Mouse (Mus musculus): Measurements from ENCODE around the gene Hist1h2ai. TPM values are rescaled to one million over a fixed set of nuclear protein-coding genes. Genes with fewer than 3 reads are reported as not detected.
"Not testable (repeated sequence)": the region's sequence is repeated elsewhere in the genome, so short reads cannot be mapped to it uniquely, and the experiment has no call there.

The Hist1h2ai gene
- polyA plus RNA-seq (2016; fragmentation: Nextera tagmentation; extraction: Ambion mirVana) = 30.5 and 32.2 TPM in 2 replicates

DNA sequence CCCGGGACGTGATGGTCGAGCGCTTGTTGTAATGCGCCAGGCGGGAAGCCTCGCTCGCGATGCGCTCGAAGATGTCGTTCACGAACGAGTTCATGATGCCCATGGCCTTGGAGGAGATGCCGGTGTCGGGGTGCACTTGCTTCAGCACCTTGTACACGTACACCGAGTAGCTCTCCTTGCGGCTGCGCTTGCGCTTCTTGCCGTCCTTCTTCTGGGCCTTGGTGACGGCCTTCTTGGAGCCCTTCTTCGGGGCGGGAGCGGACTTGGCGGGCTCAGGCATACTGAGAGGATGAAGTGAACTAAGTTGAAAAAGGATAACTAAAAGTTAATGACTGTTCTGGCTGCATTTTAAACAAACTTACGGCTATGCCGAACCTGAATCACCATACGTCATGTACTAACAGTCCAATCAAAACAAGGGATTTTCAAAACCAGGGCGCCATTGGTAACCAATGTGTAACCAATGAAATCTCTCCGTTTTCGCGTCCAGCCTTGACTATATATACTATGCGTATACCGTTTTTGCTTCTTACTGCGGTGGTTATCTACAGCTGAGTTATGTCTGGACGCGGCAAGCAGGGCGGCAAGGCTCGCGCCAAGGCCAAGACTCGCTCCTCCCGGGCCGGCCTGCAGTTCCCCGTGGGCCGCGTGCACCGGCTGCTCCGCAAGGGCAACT is at the start of gene Hist1h2ai, which contains the start of gene Hist1h2bl:
Gene Hist1h2ai (plus strand): TSS at position 559 of the 676 bp plus-strand sequence.
Gene Hist1h2bl (minus strand): TSS at position 280 of the 676 bp plus-strand sequence.
- not testable (repeated sequence) for H3K9me3 ChIP-seq; H3K36me3 ChIP-seq (replicated peaks); H3K27me3 ChIP-seq (replicated peaks; ENCODE audit: low read depth, poor library complexity, severe bottlenecking)
- H3K4me3 ChIP-seq = peak within 1 kb of the TSS; percentile 64
- peaks cover 35% of the 10 kb centered on the region for H3K4me1 ChIP-seq
- DNase-seq (ENCODE audit: low spot score) = peak; percentile 83
- WGBS = under 1% methylated on average over 41 of the region's 50 CpGs
- peak within 1 kb of the TSS; percentile 95 for H3K27ac ChIP-seq (replicated peaks)

DNA sequence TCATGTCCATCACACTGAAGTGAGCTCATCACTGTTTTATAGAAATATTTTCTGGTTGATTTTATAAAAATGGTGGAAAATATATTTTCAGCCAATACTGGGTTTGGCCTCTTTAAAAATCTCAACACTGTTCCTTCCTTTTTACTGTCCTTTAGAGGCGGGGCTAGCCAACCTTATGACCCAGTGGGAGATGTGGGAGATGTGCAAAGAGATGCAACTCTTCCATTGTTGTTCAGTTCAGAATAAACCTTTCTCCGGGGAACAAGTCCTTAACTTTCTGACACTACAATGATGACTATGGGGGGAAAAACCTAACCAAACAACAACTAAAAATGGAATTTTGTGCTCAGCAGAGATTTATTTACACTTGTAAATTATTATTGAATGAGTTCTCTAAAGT is 38.9 kb upstream of the Hist1h2ai start, which contains the start of gene Olfr1360:
Gene Olfr1360 (minus strand): TSS at position 101 of the 400 bp plus-strand sequence.
- no peak for DNase-seq (ENCODE audit: low spot score)
- H3K36me3 ChIP-seq (replicated peaks) = no peaks in the 10 kb centered on the region
- no peak within 1 kb of the TSS for H3K27ac ChIP-seq (replicated peaks)
- H3K4me3 ChIP-seq = no peak within 1 kb of the TSS
- 82% methylated on average over 2 of the region's 2 CpGs for WGBS
- H3K9me3 ChIP-seq = no peaks in the 10 kb centered on the region
- no peaks in the 10 kb centered on the region for H3K27me3 ChIP-seq (replicated peaks; ENCODE audit: low read depth, poor library complexity, severe bottlenecking)
- H3K4me1 ChIP-seq = no peaks in the 10 kb centered on the region

DNA sequence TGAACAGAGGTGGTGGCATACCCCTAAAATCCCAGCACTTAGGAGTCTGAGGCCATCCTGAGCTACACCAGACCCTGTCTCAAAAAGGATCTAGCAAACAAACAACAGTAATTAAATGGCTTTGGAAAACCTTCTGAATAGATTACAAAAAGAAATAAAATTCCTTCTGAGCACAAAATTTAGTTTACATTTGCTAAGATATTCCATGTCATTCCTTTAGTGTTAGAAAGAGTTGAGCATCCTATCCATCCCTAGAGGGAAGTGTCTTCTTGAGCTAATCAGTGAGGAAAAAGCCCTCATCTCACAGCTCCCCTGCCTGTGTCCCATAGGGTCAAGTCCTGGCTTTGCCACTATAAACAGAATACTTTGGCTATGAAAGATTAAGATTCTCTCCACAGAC is 18.4 kb upstream of the Hist1h2ai start, which contains the start of gene Olfr1359:
Gene Olfr1359 (plus strand): TSS at position 301 of the 400 bp plus-strand sequence.
- no peak within 1 kb of the TSS for H3K4me3 ChIP-seq
- no peak within 1 kb of the TSS for H3K27ac ChIP-seq (replicated peaks)
- no peaks in the 10 kb centered on the region for H3K4me1 ChIP-seq
- no peak for DNase-seq (ENCODE audit: low spot score)
- H3K36me3 ChIP-seq (replicated peaks) = no peaks in the 10 kb centered on the region
- H3K27me3 ChIP-seq (replicated peaks; ENCODE audit: low read depth, poor library complexity, severe bottlenecking) = no peaks in the 10 kb centered on the region
- H3K9me3 ChIP-seq = no peaks in the 10 kb centered on the region

DNA sequence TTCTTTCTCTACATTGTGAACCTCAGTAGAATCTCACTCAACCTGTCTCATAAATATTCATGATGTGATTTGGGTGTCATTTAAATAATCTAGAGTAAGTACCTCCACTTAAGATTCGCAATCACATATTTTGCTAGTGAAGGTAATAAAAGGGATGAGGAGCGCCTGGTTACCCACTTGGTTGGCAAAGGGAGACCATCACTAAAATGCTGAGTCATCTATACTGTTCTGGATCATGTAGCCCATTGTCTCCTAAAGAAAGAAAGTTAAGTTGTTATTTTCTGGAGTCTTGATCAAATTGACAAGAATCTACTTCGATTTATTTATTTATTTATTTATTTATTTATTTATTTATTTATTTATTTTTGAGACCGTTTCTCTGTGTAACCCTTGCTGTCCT is 9.6 kb upstream of the Hist1h2ai start:
- H3K4me3 ChIP-seq = no peak overlapping the region
- H3K9me3 ChIP-seq = no peaks in the 10 kb centered on the region
- DNase-seq (ENCODE audit: low spot score) = no peak
- H3K4me1 ChIP-seq = peaks cover 4% of the 10 kb centered on the region; the same call in 1 of the 2 replicates
- H3K27ac ChIP-seq (replicated peaks) = no peak overlapping the region
- H3K27me3 ChIP-seq (replicated peaks; ENCODE audit: low read depth, poor library complexity, severe bottlenecking) = no peaks in the 10 kb centered on the region
- no peaks in the 10 kb centered on the region for H3K36me3 ChIP-seq (replicated peaks)
- WGBS = 74% methylated on average over 4 of the region's 4 CpGs

DNA sequence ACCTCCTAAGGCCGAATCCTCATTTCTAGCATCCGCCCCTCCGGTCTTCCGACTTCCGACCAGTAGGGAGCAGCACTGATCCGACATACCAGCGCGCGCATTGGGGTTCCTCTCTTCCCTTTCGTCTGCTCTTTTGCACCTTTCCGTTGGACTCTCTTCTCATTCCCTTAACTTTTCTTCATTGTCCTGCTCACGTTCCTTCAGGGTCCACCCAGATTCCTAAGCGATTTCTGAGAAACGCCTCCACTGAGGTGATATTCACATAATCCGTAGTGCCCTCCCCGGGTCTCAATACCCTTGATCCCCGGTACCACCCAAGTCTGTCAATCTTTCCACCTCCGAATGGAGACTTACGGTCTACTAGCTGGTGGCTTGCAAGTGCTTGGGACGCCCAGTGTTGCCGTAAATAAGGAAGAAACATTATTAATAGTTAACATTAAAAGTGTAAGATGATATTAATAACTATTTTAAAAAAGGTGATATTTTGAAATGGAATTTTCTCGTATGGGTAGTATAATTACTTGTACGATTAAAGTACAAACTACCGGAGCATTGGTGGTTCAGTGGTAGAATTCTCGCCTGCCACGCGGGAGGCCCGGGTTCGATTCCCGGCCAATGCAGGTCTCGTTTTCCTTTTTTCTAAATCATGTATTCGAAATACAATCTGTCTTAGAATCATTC is 6.1 kb upstream of the Hist1h2ai start:
- no peaks in the 10 kb centered on the region for H3K9me3 ChIP-seq
- peak overlapping the region; percentile 71 for H3K4me3 ChIP-seq
- under 1% methylated on average over 32 of the region's 32 CpGs for WGBS
- no peaks in the 10 kb centered on the region for H3K27me3 ChIP-seq (replicated peaks; ENCODE audit: low read depth, poor library complexity, severe bottlenecking)
- peak; percentile 89 for DNase-seq (ENCODE audit: low spot score)
- no peaks in the 10 kb centered on the region for H3K36me3 ChIP-seq (replicated peaks)
- peak overlapping the region; percentile 86 for H3K27ac ChIP-seq (replicated peaks)
- peaks cover 10% of the 10 kb centered on the region for H3K4me1 ChIP-seq

DNA sequence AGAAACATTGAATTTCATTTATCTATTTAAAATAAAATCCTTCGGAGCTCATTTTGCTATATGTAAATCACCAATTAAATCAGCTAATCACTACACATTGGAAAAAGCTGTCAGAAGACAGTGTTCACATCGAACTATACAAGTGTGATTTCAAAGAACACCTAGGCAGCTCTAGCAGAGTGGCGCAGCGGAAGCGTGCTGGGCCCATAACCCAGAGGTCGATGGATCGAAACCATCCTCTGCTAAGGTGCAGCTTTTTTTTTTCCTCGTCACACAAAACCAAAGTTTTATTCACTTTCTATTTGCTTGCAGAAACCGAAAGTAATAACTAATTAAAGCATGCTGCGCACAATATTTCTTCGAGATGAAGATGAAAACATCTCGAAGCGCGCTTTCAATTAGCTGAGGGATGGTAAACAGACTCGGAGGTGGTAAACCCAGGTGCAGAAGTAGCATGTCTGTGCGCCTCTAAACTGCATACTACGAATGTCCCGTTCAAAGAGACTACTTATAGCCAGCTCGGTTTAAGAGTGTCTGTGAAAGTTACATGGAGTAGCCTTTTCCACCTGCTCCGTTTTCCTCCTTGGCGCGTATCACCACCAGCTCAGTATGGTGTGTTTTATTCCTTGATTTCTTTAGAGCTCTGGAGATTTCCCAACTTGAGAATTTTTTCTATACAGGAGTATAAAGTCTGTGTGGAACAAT is 5.2 kb upstream of the Hist1h2ai start:
- no peaks in the 10 kb centered on the region for H3K27me3 ChIP-seq (replicated peaks; ENCODE audit: low read depth, poor library complexity, severe bottlenecking)
- peaks cover 14% of the 10 kb centered on the region for H3K4me1 ChIP-seq
- 3% methylated on average over 22 of the region's 22 CpGs for WGBS
- no peaks in the 10 kb centered on the region for H3K9me3 ChIP-seq
- H3K4me3 ChIP-seq = peak overlapping the region; percentile 71
- H3K36me3 ChIP-seq (replicated peaks) = no peaks in the 10 kb centered on the region
- DNase-seq (ENCODE audit: low spot score) = peak; percentile 75
- H3K27ac ChIP-seq (replicated peaks) = peak overlapping the region; percentile 66

DNA sequence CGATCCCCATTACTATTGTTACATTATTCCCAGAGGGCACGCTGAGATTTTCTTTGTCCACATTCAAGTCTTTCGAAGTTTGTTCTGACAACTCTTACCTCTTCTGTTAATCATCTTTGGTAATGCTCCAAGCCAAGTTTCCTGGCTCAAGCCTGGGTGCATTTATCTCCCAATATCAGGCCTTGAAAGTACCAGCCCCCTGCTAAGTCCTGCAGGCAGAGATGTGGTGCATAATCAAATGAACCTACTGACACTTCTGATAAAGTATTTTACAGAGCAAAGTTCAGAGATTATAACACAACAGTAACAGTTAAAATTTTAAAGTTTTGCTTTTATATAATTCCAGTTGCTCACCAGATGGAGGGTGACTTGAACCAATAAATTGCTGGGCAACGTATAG is 4.5 kb upstream of the Hist1h2ai start:
- no peak for DNase-seq (ENCODE audit: low spot score)
- WGBS = 35% methylated on average over 4 of the region's 4 CpGs
- peaks cover 14% of the 10 kb centered on the region for H3K4me1 ChIP-seq
- peak overlapping the region; percentile 71 for H3K4me3 ChIP-seq
- no peaks in the 10 kb centered on the region for H3K36me3 ChIP-seq (replicated peaks)
- H3K9me3 ChIP-seq = no peaks in the 10 kb centered on the region
- H3K27ac ChIP-seq (replicated peaks) = no peak overlapping the region
- H3K27me3 ChIP-seq (replicated peaks; ENCODE audit: low read depth, poor library complexity, severe bottlenecking) = no peaks in the 10 kb centered on the region

DNA sequence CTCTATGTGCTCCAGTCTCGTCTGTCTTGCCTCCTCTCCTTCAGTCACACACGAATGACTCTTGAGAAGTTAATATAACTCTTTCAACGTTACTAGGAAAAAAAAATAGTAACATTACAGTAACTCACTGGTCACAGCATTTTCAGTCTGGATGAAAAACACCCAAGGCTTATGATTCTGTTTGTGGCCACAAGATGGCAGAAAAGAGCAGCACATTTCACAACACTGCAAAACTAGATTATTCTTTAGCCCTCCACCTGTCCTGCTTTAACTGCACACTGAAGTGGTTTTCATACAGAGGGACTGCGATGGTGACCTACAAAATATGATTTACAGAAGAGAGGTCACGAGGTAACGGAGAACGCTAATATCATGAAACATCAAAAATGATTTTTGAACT is 1.5 kb upstream of the Hist1h2ai start:
- Histone ChIP-seq H3K27ac (replicated peaks) (peak overlapping the region; percentile 93), H3K27me3 (replicated peaks; ENCODE audit: low read depth, poor library complexity, severe bottlenecking) (no peaks in the 10 kb centered on the region), H3K36me3 (replicated peaks) (no peaks in the 10 kb centered on the region), H3K4me1 (peaks cover 24% of the 10 kb centered on the region), H3K9me3 (no peaks in the 10 kb centered on the region), H3K4me3 (peak overlapping the region; percentile 61)
- peak; percentile 57 for DNase-seq (ENCODE audit: low spot score)
- WGBS = 2% methylated on average over 7 of the region's 7 CpGs

DNA sequence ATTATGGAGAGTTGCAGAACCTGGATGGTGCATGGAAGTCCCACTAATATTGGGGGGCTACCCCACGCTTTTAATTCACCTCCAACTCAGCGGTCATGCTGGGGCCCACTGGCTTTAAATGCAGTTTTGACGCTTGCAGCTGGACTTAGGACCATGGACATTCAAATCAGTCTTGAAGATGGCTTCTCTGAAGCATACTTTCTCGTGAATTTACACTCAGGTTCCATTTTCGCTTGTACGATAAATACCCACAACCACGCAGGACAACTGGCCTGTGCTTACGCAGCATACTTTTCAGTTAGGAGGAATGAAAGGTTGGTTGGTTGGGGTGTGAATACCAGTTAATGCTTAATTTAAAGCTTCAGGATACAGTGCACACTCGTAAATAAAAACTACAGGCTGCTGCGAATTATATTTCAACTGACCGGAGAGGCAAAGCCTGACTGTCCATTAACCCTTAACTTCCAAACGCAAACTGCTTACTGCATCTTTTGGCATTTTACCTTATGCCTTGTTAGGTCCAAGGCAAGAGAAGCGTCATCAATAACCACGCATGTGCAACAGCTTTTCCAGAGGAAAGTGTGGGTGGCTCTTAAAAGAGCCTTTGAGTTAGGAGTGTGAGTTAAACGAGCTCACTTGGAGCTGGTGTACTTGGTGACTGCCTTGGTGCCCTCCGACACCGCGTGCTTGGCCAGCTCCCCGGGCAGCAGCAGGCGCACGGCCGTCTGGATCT is 925 bp upstream of the Hist1h2ai start:
- peak overlapping the region; percentile 61 for H3K4me3 ChIP-seq
- DNase-seq (ENCODE audit: low spot score) = peak; percentile 50
- H3K36me3 ChIP-seq (replicated peaks) = no peaks in the 10 kb centered on the region
- H3K9me3 ChIP-seq = no peaks in the 10 kb centered on the region
- H3K27ac ChIP-seq (replicated peaks) = peak overlapping the region; percentile 93
- H3K27me3 ChIP-seq (replicated peaks; ENCODE audit: low read depth, poor library complexity, severe bottlenecking) = no peaks in the 10 kb centered on the region
- peaks cover 28% of the 10 kb centered on the region for H3K4me1 ChIP-seq
- WGBS = 1% methylated on average over 22 of the region's 22 CpGs

DNA sequence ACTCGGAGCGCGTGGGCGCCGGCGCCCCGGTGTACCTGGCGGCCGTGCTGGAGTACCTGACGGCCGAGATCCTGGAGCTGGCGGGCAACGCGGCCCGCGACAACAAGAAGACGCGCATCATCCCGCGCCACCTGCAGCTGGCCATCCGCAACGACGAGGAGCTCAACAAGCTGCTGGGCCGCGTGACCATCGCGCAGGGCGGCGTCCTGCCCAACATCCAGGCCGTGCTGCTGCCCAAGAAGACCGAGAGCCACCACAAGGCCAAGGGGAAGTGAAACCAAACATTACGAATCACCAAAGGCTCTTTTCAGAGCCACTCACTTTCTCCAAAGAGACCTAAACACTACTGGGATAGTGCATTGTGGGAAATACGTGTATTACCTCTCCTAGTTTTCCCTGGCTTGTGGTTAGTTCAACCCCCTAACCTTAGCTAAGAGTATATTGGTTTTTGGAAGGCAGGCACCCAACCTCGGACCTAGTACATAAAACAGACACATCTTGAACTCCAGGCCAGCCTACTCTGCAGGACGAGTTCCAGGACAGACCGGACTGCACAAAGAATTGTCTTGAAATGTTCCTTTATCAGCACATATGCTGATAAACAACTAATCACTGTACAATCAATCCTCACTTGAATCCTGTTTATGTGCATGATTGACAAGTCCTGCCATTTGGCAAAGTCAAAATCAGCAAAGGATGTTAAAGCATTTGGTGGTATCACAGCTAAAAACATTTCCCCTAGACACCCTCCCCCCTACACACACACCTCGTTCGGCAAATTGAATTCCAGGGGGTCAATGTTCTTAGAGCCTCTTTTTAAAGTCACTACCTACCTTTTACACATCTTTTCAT is 544 bp downstream of the Hist1h2ai start:
- Histone ChIP-seq H3K4me3 (peak overlapping the region; percentile 64), H3K27ac (replicated peaks) (peak overlapping the region; percentile 95), H3K4me1 (peaks cover 32% of the 10 kb centered on the region)
- H3K36me3 ChIP-seq (replicated peaks); H3K9me3 ChIP-seq; H3K27me3 ChIP-seq (replicated peaks; ENCODE audit: low read depth, poor library complexity, severe bottlenecking): not testable (repeated sequence)
- WGBS = under 1% methylated on average over 16 of the region's 38 CpGs
- DNase-seq (ENCODE audit: low spot score) = peak; percentile 62

All from embryonic facial prominence, embryonic 10.5 days (tissue).